Mouse (Mus musculus) heart, embryonic 13.5 days (tissue): ENCODE data around the gene Kif13a. TPM values are rescaled to one million over a fixed set of nuclear protein-coding genes. Genes with fewer than 3 reads are reported as not detected.

ENCODE experiments used
- ATAC-seq: fragments of 200-750 bp; cut with Nextera tagmentation; 2 replicates; pipeline ENCODE4 v1.8.0; 2017; ENCODE audit warnings: moderate TSS enrichment; ENCODE audit not compliant: insufficient number of reproducible peaks, low FRiP score, low TSS enrichment; ENCODE audit errors: extremely low read depth
- H3K27ac ChIP-seq: fragments of 300-500 bp; sonication (generic); replicated peaks from 2 replicates; pipeline ENCODE4 v1.5.1; 2015; ENCODE audit warnings: moderate library complexity, mild to moderate bottlenecking, inconsistent platforms
- H3K27me3 ChIP-seq: fragments of 300-500 bp; sonication (generic); replicated peaks from 2 replicates; pipeline ENCODE4 v1.6.1; 2015; ENCODE audit warnings: mild to moderate bottlenecking, inconsistent platforms
- H3K36me3 ChIP-seq: fragments of 300-500 bp; sonication (generic); 2 replicates; pipeline ENCODE4 v1.6.1; 2015; ENCODE audit warnings: mild to moderate bottlenecking, inconsistent platforms
- H3K4me1 ChIP-seq: fragments of 300-500 bp; sonication (generic); 2 replicates; pipeline ENCODE4 v1.6.1; 2015; ENCODE audit warnings: inconsistent platforms
- H3K4me2 ChIP-seq: fragments of 300-500 bp; sonication (generic); 2 replicates; pipeline ENCODE4 v1.6.1; 2015; ENCODE audit warnings: inconsistent platforms, mild to moderate bottlenecking, moderate library complexity
- H3K4me3 ChIP-seq: fragments of 300-500 bp; sonication (generic); 2 replicates; pipeline ENCODE4 v1.5.1; 2015; ENCODE audit warnings: moderate library complexity, mild to moderate bottlenecking, inconsistent platforms
- H3K9ac ChIP-seq: fragments of 300-500 bp; sonication (generic); 2 replicates; pipeline ENCODE4 v1.6.1; 2015; ENCODE audit warnings: inconsistent platforms, mild to moderate bottlenecking, moderate library complexity
- H3K9me3 ChIP-seq: fragments of 300-500 bp; sonication (generic); 2 replicates; pipeline ENCODE4 v1.6.1; 2016; ENCODE audit warnings: inconsistent platforms
- WGBS: fragments of 180-500 bp; shearing (Covaris S2); methylation state at CpG from one replicate; pipeline ENCODE4 v1.1.7; 2015; ENCODE audit warnings: mixed read lengths; 5-methylcytosine and 5-hydroxymethylcytosine counted together
- polyA plus RNA-seq: library from polyadenylated mRNA; unstranded; fragments of >200 nt; fragmentation: Nextera tagmentation; extraction: Ambion mirVana; gene quantifications from 2 replicates; pipeline ENCODE4 v1.2.1, GENCODE M21; 2015

The Kif13a gene
- polyA plus RNA-seq, 1 experiment from 2014 or later = 22.9 TPM

DNA sequence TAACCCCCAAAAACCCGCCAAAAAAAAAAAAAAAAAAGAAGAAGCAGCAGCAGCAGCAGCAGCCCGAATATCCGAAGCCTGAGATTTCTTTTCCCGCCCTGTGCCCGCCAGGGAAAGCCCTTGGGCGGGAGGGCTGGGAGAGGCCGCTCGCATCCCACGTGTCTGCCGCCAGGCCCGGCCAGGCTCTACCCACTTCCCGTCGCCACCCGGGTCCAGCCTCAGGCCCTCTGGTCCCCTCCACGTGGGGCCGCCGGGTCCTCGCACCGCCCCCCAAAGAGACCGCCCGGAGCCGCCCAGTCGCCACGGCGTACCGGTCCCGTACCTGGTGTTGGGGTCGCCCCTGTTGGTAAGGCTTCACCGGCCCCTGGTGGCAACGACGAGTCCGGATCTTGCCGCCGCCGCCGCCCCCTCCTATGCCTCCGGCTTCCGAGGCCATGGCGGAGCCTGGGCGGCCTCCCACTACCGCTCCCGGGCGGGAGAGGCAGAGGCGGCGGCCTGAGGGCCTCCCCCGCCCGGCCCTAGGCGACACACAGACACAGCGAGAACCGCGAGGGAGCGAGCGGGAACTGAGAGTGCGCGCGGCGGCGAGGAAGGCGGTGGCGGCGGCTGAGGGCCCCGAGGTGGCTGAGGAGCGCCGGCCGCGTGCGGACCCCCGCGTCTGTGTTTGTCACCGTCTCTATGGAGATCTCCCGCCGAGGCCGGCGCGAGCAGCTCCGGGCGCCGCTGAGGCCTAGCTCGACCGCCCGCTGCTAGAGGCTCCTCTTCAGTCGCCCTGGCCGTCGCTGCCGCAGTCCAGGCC, 202.4 kb downstream of the Kif13a start:
- peak overlapping the region; percentile 84 for H3K4me3 ChIP-seq
- no peaks in the 10 kb centered on the region for H3K9me3 ChIP-seq
- H3K27ac ChIP-seq = peak overlapping the region; percentile 97
- H3K36me3 ChIP-seq = no peaks in the 10 kb centered on the region
- peak; percentile 61 for ATAC-seq
- H3K9ac ChIP-seq = peak overlapping the region; percentile 98
- under 1% methylated on average over 73 of the region's 85 CpGs for WGBS
- no peaks in the 10 kb centered on the region for H3K27me3 ChIP-seq
- H3K4me1 ChIP-seq = peaks cover 23% of the 10 kb centered on the region
- peak overlapping the region; percentile 84 for H3K4me2 ChIP-seq

DNA sequence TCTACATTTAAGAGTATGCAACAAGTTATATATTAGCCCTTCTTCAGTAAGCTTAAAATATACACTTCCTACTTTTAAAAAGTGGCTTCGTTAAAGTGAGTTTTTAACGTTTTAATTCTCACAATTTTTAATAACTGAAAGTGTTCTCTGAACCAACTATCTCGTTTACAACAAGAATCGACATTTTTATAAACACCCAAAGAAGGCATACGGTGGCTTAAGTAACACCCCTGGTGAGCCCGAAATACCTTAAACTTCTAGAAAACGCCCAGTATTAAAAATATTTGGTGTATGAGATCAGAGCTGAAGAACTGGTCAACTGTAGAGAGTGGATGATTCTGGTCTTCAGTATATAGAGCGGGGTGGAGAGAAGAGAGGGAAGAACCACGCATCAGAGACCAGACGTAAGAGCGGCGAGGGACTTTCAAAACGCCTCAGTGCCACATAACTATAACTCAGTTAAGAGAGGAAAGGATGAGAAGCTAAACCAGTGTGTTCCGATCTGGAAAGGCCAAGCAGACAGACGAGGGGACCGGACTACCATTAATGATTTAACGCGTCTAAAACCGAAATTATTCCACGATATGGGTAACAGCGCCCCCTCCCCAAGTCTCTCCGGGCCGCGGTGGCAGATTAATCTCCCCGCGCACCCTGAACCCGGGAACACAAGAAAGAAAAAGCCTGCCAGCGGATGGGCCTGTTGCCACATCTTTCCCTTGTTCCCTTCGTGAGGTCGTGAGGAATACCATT, 203.2 kb downstream of the Kif13a start:
- peak overlapping the region; percentile 98 for H3K9ac ChIP-seq
- no peak for ATAC-seq
- H3K4me1 ChIP-seq = peaks cover 24% of the 10 kb centered on the region
- no peaks in the 10 kb centered on the region for H3K9me3 ChIP-seq
- peak overlapping the region; percentile 84 for H3K4me3 ChIP-seq
- no peaks in the 10 kb centered on the region for H3K36me3 ChIP-seq
- H3K27ac ChIP-seq = peak overlapping the region; percentile 97
- WGBS = under 1% methylated on average over 30 of the region's 30 CpGs
- H3K4me2 ChIP-seq = peak overlapping the region; percentile 84
- no peaks in the 10 kb centered on the region for H3K27me3 ChIP-seq

DNA sequence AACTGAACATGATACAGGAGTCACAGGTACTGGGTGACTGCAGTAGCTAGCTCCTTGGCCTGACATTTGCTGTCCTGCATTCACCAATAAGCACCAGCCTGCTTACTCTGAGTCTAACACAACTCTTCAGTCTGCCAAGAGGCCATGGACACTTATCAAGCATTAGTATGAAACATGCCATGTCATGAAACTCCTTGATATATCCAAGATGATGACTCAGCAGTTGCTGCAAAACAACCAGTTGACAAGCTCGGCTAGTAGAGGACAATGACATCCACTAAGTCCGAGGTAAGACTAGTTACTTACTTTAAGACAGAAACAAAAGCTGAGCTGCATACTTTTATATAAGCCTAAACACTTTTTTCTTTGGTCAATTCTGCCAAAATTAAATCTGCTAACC, 204.4 kb downstream of the Kif13a start:
- Histone ChIP-seq H3K4me2 (peak overlapping the region; percentile 84), H3K9me3 (no peaks in the 10 kb centered on the region), H3K4me1 (peaks cover 27% of the 10 kb centered on the region), H3K36me3 (no peaks in the 10 kb centered on the region), H3K9ac (peak overlapping the region; percentile 58; the same call in 1 of the 2 replicates), H3K27me3 (no peaks in the 10 kb centered on the region), H3K4me3 (peak overlapping the region; percentile 84), H3K27ac (no peak overlapping the region)
- WGBS = 17% methylated on average over 2 of the region's 2 CpGs
- ATAC-seq = no peak

DNA sequence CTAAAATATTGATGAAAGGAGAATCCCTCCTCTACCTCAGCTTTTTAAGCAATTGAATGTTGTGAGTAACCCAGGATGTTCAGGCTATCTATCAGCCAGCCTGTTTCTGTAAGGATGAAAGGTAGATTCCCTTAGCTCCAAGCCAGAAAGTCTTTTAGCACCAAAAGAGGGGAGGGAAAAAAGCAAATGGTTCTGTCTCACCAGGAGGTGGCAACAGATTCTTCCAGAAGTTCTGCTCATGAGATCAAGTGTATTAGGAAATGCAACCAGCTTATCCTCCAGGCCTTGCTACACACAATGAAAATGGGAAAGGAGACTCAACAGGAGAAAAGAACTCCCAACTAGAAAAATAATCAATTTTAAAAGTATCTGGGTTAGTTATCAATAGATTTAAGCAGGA, 205.3 kb downstream of the Kif13a start:
- H3K27me3 ChIP-seq = no peaks in the 10 kb centered on the region
- H3K27ac ChIP-seq = no peak overlapping the region
- 0 out of 2 replicates have a peak overlapping the region, but pooled peaks have one; percentile 84 for H3K4me3 ChIP-seq
- H3K9ac ChIP-seq = 0 out of 2 replicates have a peak overlapping the region, but pooled peaks have one; percentile 0
- peak overlapping the region; percentile 84 for H3K4me2 ChIP-seq
- H3K4me1 ChIP-seq = peaks cover 27% of the 10 kb centered on the region
- H3K36me3 ChIP-seq = no peaks in the 10 kb centered on the region
- no peaks in the 10 kb centered on the region for H3K9me3 ChIP-seq
- no peak for ATAC-seq

DNA sequence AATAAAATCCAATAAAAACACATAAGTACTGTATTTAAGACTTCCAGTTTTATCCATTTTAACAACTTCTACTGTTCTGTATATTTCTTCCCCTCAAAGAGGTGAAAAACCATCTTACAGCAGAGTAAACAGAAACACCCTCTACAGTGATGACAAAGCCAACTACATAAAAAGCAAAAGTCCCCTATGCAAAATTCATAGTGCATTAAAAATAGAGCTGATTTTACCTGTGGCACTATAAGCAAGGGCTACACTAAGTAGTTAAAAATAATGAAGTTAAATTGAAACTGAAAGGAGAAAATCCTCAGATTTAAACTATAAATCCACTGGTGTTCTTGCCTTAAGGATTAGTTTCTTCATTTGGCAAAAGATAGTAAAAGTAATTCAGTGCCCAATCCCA, 208.7 kb downstream of the Kif13a start:
- ATAC-seq = no peak
- Histone ChIP-seq H3K9me3 (no peaks in the 10 kb centered on the region), H3K4me2 (no peak overlapping the region), H3K4me1 (peaks cover 25% of the 10 kb centered on the region), H3K36me3 (peaks cover 11% of the 10 kb centered on the region), H3K27me3 (no peaks in the 10 kb centered on the region), H3K27ac (no peak overlapping the region), H3K9ac (no peak overlapping the region), H3K4me3 (no peak overlapping the region)

DNA sequence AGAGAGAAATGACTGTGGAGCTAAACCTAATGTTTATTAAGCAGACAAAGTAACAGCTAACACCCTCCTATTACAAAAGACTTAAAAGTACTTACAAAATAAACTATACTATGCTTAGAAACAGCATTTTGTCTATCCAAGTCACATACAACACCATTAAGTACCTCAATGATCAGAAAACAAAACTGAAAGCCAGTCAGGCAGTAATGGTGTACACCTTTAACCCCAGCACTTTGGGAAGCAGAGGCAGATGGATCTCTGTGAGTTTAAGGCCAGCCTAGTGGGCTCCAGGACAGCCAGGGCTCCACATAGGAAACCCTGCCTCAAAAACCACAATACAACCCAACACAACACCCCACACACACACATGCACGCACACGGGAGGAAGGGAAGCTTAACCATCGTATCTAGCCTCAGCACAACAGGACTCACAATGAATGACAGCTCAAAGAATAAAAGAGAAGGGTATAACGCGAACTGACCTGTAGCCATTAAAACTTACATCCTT, 210.7 kb downstream of the Kif13a start:
- 90% methylated on average over 5 of the region's 5 CpGs for WGBS
- H3K4me1 ChIP-seq = peaks cover 10% of the 10 kb centered on the region
- no peak for ATAC-seq

DNA sequence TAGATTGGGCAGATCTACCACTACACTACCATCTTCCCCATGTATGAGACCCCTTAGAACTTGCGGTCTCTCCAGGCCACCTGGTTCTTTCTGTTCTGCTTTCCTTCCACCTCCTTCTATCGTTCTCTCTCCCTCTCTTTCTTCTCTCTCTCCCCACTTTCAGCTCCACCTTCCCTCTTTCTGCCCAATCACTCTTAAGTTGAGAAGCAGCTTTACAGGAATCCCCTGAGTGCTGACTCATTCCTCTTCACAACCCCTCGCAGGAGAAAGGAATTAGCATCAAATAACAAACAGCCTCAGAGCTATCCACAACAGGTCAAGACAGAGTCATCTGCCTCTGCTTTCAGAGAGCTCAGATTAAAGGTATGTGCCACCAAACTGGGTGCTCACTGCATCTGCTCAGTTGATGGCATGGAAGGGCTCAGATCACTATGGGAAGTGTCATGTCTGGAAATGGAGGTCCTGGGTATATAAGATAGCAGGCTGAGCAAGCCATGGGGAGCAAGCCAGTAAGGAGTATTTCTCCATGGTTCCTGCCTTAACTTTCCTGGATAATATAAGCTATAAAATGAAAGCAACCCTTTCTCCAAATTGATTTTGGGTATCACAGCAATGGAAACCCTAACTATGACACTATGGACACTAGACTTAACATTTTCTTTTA, 213.6 kb downstream of the Kif13a start:
- Histone ChIP-seq H3K4me3 (no peak overlapping the region), H3K4me2 (0 out of 2 replicates have a peak overlapping the region, but pooled peaks have one; percentile 13), H3K9ac (no peak overlapping the region), H3K36me3 (peaks cover 50% of the 10 kb centered on the region), H3K27me3 (no peaks in the 10 kb centered on the region), H3K27ac (no peak overlapping the region), H3K4me1 (peaks cover 6% of the 10 kb centered on the region), H3K9me3 (no peaks in the 10 kb centered on the region)
- ATAC-seq = peak; percentile 25; the same call in 1 of the 2 replicates
- 58% methylated on average over 3 of the region's 3 CpGs for WGBS

More for the DNA sequence above, 210.7 kb downstream of the Kif13a start:
- Histone ChIP-seq H3K36me3 (peaks cover 26% of the 10 kb centered on the region), H3K27me3 (no peaks in the 10 kb centered on the region), H3K4me2 (no peak overlapping the region), H3K9me3 (no peaks in the 10 kb centered on the region), H3K27ac (no peak overlapping the region), H3K4me3 (no peak overlapping the region), H3K9ac (no peak overlapping the region)

DNA sequence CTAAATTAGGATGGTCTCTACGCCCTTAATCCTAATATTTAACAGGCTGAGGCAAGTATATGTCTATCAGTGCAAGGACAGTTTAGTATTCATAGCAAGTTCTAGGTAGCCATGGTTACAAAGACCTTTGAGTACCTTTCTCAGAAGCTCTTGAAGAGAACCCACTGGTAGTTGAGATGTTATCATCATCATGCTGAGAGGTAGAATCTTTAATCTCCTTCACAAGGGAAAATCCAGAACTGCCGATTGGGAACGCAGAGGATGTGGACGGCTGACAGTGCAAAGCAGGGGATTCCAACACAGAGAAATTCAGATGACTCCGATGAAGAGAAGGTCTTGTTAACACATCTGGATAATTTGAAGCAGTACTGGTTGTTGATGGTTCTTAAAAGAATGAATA, 216.2 kb downstream of the Kif13a start:
- peaks cover 70% of the 10 kb centered on the region for H3K36me3 ChIP-seq
- no peaks in the 10 kb centered on the region for H3K9me3 ChIP-seq
- no peak overlapping the region for H3K4me3 ChIP-seq
- no peaks in the 10 kb centered on the region for H3K27me3 ChIP-seq
- H3K4me1 ChIP-seq = peaks cover 6% of the 10 kb centered on the region
- H3K4me2 ChIP-seq = no peak overlapping the region
- H3K9ac ChIP-seq = no peak overlapping the region
- no peak overlapping the region for H3K27ac ChIP-seq
- WGBS = 91% methylated on average over 5 of the region's 5 CpGs
- no peak for ATAC-seq

DNA sequence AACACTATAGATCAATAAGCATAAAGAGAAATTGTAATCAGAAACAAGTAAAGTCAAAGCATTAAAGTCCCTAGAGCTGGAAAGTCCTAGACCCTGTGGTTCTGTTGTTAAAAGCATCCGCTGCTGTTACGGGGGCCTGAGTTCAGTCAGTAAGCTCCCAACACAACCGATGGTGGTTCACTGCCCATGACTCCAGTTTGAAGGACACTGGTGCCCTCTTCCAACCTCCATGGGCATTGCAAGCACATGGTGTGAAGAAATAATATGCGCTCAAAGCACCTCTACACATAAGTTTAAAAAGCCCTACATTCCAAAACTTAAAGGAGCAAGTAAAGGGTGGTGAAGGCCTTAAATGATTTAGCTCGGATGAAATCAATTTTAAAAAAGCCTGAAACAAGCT, 226.5 kb downstream of the Kif13a start:
- 84% methylated on average over 5 of the region's 5 CpGs for WGBS
- H3K4me2 ChIP-seq = no peak overlapping the region
- H3K9me3 ChIP-seq = no peaks in the 10 kb centered on the region
- no peak for ATAC-seq
- H3K27ac ChIP-seq = no peak overlapping the region
- H3K4me1 ChIP-seq = no peaks in the 10 kb centered on the region
- H3K4me3 ChIP-seq = no peak overlapping the region
- H3K36me3 ChIP-seq = peaks cover 55% of the 10 kb centered on the region
- H3K9ac ChIP-seq = no peak overlapping the region
- no peaks in the 10 kb centered on the region for H3K27me3 ChIP-seq

DNA sequence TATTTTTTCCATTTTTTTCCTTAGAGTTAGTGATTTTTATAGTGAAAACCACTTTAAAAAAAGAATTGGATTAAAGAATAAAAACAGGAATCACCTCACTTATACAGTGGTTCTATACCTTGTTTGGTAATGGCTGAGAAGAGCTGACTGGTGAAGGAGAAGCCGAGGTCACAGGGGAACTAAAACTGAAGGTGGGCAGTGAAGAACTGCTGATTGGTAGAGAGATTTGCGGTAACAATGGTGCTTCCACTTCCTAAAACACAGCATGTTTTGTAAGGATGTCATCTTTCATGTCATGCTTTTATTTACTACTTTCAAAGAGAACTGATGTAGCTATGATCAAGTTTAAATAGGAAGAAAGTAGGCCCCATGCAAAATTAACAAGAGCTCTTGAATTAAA, 228.2 kb downstream of the Kif13a start:
- 75% methylated on average over 2 of the region's 2 CpGs for WGBS
- no peaks in the 10 kb centered on the region for H3K9me3 ChIP-seq
- no peak overlapping the region for H3K27ac ChIP-seq
- H3K4me3 ChIP-seq = no peak overlapping the region
- H3K4me1 ChIP-seq = no peaks in the 10 kb centered on the region
- H3K27me3 ChIP-seq = no peaks in the 10 kb centered on the region
- H3K4me2 ChIP-seq = no peak overlapping the region
- peaks cover 56% of the 10 kb centered on the region for H3K36me3 ChIP-seq
- no peak for ATAC-seq
- no peak overlapping the region for H3K9ac ChIP-seq

DNA sequence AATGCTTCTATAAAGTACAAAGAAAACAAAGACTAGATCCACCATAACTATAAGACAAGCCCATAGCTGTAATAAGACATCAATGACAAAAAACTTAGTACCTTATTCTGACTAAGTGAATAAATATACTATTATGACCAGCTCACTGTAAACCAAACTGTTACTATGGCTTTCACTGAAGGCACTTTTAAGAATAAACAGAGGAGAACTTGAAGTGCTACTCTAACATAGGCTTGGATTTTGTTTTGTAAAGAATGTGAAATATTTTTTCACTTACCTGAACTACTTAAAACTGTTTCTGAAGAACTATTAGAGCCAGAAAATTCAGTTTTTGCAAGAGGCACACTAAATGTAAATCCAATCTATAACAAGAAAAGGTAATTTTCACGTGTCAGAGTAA, 230.3 kb downstream of the Kif13a start:
- H3K4me3 ChIP-seq = no peak overlapping the region
- H3K9me3 ChIP-seq = no peaks in the 10 kb centered on the region
- no peak for ATAC-seq
- WGBS = 85% methylated on average over 1 of the region's 1 CpGs
- H3K4me2 ChIP-seq = no peak overlapping the region
- no peak overlapping the region for H3K27ac ChIP-seq
- H3K9ac ChIP-seq = no peak overlapping the region
- no peaks in the 10 kb centered on the region for H3K27me3 ChIP-seq
- peaks cover 69% of the 10 kb centered on the region for H3K36me3 ChIP-seq
- no peaks in the 10 kb centered on the region for H3K4me1 ChIP-seq
